Mouse (Mus musculus) testis, adult 2 months (tissue): ENCODE measurements at regions not wholly inside any gene's neighbourhood (a gene's known extent, or its start where the extent isn't known, plus 50 kb on each side); places are given as distances from the start of the nearest gene placed in this dataset.

Experiments used
- CTCF ChIP-seq: fragments of 200-500 bp; IDR thresholded peaks from 2 replicates; pipeline ENCODE4 v1.5.1; 2012; ENCODE audit warnings: low read depth, mild to moderate bottlenecking, inconsistent platforms, low read length, moderate library complexity; ENCODE audit not compliant: control insufficient read depth, insufficient read depth, insufficient replicate concordance
- POLR2A ChIP-seq: fragments of 200-500 bp; IDR thresholded peaks from 2 replicates; pipeline ENCODE4 v1.6.1; 2012; ENCODE audit warnings: low read depth, mild to moderate bottlenecking, inconsistent platforms, low read length, moderate library complexity; ENCODE audit not compliant: control insufficient read depth

DNA sequence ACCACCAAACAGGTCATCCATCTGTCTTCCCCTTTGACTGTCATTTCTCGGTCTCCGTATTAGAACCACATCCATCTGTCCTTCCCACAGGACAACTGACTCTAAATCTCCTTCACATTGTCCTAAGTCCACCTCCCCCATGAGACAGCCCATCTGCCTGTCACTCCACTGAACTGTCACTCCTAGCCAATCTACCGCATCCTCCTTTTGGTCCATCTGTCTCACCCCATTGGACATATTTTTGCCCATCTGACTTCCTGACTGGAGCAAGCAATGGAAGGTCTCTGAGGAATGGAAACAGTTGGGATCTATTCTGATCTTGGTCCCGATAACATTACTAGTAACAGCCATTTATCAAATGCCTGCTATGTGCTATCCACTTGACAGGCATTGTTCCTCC lies 99.9 kb upstream of the Pkdcc start:
- no peak for TF ChIP-seq POLR2A
- no peak for TF ChIP-seq CTCF
